Mouse (Mus musculus) hindbrain, embryonic 11.5 days (tissue): ENCODE measurements around the gene Arid1b. TPM values are rescaled to one million over a fixed set of nuclear protein-coding genes. Genes with fewer than 3 reads are reported as not detected.

Experiments
- ATAC-seq: fragments of 200-750 bp; cut with Nextera tagmentation; 2 replicates; pipeline ENCODE4 v1.8.0; 2017; ENCODE audit warnings: mild to moderate bottlenecking, moderate TSS enrichment, moderate library complexity; ENCODE audit not compliant: low FRiP score
- DNase-seq: peaks from one replicate; pipeline ENCODE4 v3.0.0-alpha.2; 2015; ENCODE audit warnings: low spot score
- H3K27ac ChIP-seq: fragments of 300-500 bp; sonication (generic); 2 replicates; pipeline ENCODE4 v1.5.1; 2014; ENCODE audit warnings: mild to moderate bottlenecking, low read depth, low read length
- H3K27me3 ChIP-seq: fragments of 300-500 bp; sonication (generic); 2 replicates; pipeline ENCODE4 v1.6.1; 2014; ENCODE audit warnings: mild to moderate bottlenecking, low read length, moderate library complexity, mixed read lengths; ENCODE audit not compliant: control insufficient read depth, insufficient read depth
- H3K36me3 ChIP-seq: fragments of 300-500 bp; sonication (generic); 2 replicates; pipeline ENCODE4 v1.6.1; 2014; ENCODE audit warnings: mild to moderate bottlenecking, low read length, moderate library complexity, mixed read lengths; ENCODE audit not compliant: control insufficient read depth, insufficient read depth
- H3K4me1 ChIP-seq: fragments of 300-500 bp; sonication (generic); replicated peaks from 2 replicates; pipeline ENCODE4 v1.6.1; 2014; ENCODE audit warnings: low read length, mixed read lengths; ENCODE audit not compliant: control insufficient read depth, insufficient read depth
- H3K4me2 ChIP-seq: fragments of 300-500 bp; sonication (generic); replicated peaks from 2 replicates; pipeline ENCODE4 v1.6.1; 2014; ENCODE audit warnings: mild to moderate bottlenecking, low read depth, low read length
- H3K4me3 ChIP-seq: fragments of 300-500 bp; sonication (generic); 2 replicates; pipeline ENCODE4 v1.5.1; 2014; ENCODE audit warnings: low read depth, low read length
- H3K9ac ChIP-seq: fragments of 300-500 bp; sonication (generic); 2 replicates; pipeline ENCODE4 v1.6.1; 2014; ENCODE audit warnings: low read depth, low read length
- H3K9me3 ChIP-seq: fragments of 300-500 bp; sonication (generic); 2 replicates; pipeline ENCODE4 v1.6.1; 2016; ENCODE audit warnings: low read length; ENCODE audit not compliant: control insufficient read depth
- WGBS: fragments of 180-500 bp; shearing (Covaris S2); extraction: QIAGEN DNeasy Blood & Tissue Kit; methylation state at CpG from one replicate; pipeline ENCODE4 v1.1.7; 2014; 5-methylcytosine and 5-hydroxymethylcytosine counted together
- polyA plus RNA-seq: library from polyadenylated mRNA; unstranded; fragments of >200 nt; fragmentation: Nextera tagmentation; extraction: Ambion mirVana; gene quantifications from 2 replicates; pipeline ENCODE4 v1.2.1, GENCODE M21; 2014

The Arid1b gene
- polyA plus RNA-seq, 1 experiment from 2014 or later = 18.6 TPM

DNA sequence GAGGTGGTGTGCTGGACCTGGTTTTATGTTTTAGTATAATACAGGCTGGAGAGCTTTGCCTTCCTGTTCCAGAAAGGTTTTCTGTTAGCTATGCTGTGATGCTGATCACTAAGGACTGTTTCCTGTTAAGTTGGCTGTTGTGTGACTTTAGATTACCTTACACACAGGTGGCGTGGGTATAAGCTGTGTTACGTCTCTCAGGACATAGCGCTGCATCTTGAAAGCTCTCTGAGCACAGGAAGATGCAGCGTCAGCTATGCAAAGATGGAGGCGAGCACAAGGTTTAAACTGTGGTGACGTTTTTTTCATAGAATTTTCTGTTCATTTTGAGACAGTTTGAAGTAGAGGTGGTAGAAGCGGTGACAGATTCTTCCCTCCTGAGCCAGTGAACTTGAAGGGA lies 174.5 kb downstream of the Arid1b start:
- no peak overlapping the region for H3K27ac ChIP-seq
- 91% methylated on average over 7 of the region's 7 CpGs for WGBS
- ATAC-seq (no peak), DNase-seq (no peak)
- H3K27me3 ChIP-seq = no peaks in the 10 kb centered on the region
- H3K9ac ChIP-seq = no peak overlapping the region
- no peak overlapping the region for H3K4me2 ChIP-seq
- H3K4me1 ChIP-seq = no peaks in the 10 kb centered on the region
- no peak overlapping the region for H3K4me3 ChIP-seq
- no peaks in the 10 kb centered on the region for H3K36me3 ChIP-seq
- no peaks in the 10 kb centered on the region for H3K9me3 ChIP-seq

DNA sequence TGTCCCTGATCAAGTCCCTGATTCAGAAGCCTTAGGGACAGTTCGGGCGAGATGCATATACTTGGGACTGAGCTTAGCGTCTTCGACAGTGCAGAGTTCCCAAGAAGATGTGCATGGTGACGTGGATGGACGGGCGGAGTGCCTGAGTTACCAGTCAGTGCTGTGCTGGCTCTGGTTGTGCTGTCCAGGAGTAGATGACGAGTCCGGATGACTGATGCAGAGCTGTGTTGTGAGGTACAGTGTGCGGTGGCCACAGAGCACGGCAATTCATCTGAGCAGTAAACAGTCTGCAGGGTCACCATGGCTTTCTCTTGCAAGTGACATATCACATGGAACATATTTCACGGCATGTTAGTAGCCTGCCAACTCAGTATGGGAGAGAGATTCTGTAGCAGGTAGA lies 176.2 kb downstream of the Arid1b start:
- Histone ChIP-seq H3K9ac (no peak overlapping the region), H3K4me2 (no peak overlapping the region), H3K27ac (no peak overlapping the region), H3K36me3 (no peaks in the 10 kb centered on the region), H3K4me3 (no peak overlapping the region), H3K27me3 (no peaks in the 10 kb centered on the region), H3K4me1 (no peaks in the 10 kb centered on the region), H3K9me3 (no peaks in the 10 kb centered on the region)
- DNase-seq = no peak
- no peak for ATAC-seq
- 93% methylated on average over 12 of the region's 12 CpGs for WGBS

DNA sequence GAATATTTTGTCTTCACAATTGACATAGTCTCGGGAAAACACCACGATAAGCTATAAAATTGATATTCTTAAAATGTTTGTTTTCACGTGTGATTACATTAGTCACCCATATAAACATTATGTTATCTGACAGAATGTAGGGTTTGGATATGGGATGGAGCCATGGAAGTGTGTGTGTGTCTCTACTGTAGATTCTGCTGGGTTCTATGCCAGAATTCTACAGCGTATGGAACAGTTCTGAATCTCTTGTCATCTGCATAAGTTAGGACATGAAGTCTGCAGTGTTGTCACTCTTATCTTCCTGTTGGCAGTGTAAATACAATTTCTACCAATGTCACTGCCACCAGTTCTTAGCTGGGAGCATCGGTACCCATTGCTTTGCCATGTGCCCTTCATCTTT lies 177.3 kb downstream of the Arid1b start:
- H3K9me3 ChIP-seq = no peaks in the 10 kb centered on the region
- 94% methylated on average over 5 of the region's 5 CpGs for WGBS
- no peak overlapping the region for H3K4me2 ChIP-seq
- H3K36me3 ChIP-seq = no peaks in the 10 kb centered on the region
- DNase-seq (no peak), ATAC-seq (no peak)
- no peaks in the 10 kb centered on the region for H3K4me1 ChIP-seq
- no peak overlapping the region for H3K4me3 ChIP-seq
- no peak overlapping the region for H3K27ac ChIP-seq
- H3K9ac ChIP-seq = no peak overlapping the region
- no peaks in the 10 kb centered on the region for H3K27me3 ChIP-seq

DNA sequence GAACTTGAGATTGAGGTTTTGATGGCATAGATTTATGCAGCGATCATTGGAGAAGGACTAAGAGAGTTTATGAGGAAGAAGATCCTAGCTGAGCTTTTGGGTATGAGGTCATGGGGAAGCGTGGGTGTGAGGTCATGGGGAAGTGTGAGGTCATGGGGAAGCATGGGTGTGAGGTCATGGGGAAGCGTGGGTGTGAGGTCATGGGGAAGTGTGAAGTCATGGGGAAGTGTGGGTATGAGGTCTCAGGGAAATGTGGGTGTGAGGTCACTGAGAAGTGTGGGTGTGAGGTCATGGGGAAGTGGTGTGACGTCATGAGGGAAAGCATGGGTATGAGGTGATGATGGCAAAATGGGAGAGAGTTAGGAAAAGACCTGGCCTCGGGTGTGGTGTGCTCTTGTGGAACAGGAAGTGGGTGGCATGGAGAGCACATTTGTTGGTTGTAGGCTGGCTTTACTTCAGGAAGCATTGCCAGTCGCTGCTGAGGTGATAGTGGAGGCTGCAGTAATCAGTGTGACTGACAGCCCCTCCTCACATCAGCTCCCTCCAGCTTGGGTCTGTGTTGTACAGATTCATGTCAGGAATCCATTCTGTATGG lies 180.4 kb downstream of the Arid1b start:
- ATAC-seq = no peak
- no peaks in the 10 kb centered on the region for H3K9me3 ChIP-seq

DNA sequence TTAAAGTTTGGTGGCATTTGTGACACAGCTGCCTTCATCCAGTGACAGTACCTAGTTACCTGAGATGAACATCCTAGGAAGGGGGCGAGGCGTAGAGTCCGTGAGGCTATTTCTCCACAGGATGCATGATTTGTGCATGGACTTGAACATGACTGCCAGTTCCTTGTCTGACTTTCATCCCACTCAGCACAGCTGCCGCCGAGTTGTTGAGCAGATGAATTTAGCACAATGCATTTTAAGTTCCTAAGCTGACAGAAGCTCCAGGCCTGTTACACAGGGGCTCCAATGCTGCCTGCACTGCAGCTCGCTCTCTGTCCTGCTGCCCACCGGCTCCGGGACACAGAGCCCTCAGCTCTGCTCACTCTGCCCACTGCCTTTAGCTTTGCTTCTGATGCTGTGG lies 181.4 kb downstream of the Arid1b start:
- H3K27me3 ChIP-seq = no peaks in the 10 kb centered on the region
- no peaks in the 10 kb centered on the region for H3K9me3 ChIP-seq
- H3K36me3 ChIP-seq = no peaks in the 10 kb centered on the region
- H3K27ac ChIP-seq = no peak overlapping the region
- no peak for DNase-seq
- 88% methylated on average over 8 of the region's 8 CpGs for WGBS
- H3K9ac ChIP-seq = no peak overlapping the region
- no peak overlapping the region for H3K4me2 ChIP-seq
- no peaks in the 10 kb centered on the region for H3K4me1 ChIP-seq
- no peak overlapping the region for H3K4me3 ChIP-seq
- no peak for ATAC-seq

More for the DNA sequence above, 180.4 kb downstream of the Arid1b start:
- Histone ChIP-seq H3K36me3 (no peaks in the 10 kb centered on the region), H3K27me3 (no peaks in the 10 kb centered on the region), H3K27ac (no peak overlapping the region), H3K4me1 (no peaks in the 10 kb centered on the region), H3K9ac (no peak overlapping the region), H3K4me3 (no peak overlapping the region), H3K4me2 (no peak overlapping the region)
- WGBS = 88% methylated on average over 6 of the region's 6 CpGs
- no peak for DNase-seq

DNA sequence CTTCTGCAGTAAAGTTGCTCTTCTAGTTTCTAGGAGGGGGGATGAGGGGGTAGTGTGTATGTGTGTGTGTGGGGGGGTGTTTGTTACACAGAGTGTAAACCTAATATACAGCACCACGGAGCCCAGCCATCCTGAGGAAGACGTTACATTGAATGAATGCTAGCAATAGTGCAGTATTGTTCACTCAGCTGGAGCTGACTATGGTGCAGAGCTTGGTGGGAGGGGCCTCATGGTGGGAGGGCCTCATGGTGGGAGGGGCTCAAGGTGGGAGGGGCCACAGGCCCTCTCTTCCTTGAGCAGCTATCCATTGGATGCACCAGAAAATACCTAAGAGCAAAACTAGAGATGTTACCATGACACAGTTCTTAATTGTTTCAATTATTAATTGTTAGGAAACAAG lies 182.2 kb downstream of the Arid1b start:
- Histone ChIP-seq H3K27ac (no peak overlapping the region), H3K4me2 (no peak overlapping the region), H3K9ac (no peak overlapping the region), H3K4me1 (no peaks in the 10 kb centered on the region), H3K27me3 (no peaks in the 10 kb centered on the region), H3K36me3 (no peaks in the 10 kb centered on the region), H3K9me3 (no peaks in the 10 kb centered on the region), H3K4me3 (no peak overlapping the region)
- DNase-seq = no peak
- WGBS = 70% methylated on average over 2 of the region's 2 CpGs
- ATAC-seq = no peak

DNA sequence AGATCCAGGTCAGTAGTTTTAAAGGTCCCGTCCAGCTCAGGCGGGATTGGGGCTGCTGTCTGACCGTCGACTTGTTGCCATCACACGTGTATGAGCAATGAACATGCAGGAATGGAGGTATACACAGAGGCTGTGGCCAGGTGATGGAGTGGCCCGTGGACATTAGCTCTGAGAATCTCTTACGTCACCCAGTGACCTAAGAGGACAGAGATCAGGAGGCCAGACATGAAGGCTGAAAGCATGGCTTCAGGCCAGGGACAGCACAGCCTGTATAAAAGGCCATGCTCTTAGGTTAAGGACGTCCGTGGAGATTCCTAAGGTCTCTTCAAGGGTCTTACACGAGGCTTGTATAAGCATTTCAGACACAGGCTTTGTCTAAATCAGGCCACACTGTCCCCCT lies 184.4 kb downstream of the Arid1b start:
- H3K9ac ChIP-seq = no peak overlapping the region
- no peak overlapping the region for H3K4me3 ChIP-seq

DNA sequence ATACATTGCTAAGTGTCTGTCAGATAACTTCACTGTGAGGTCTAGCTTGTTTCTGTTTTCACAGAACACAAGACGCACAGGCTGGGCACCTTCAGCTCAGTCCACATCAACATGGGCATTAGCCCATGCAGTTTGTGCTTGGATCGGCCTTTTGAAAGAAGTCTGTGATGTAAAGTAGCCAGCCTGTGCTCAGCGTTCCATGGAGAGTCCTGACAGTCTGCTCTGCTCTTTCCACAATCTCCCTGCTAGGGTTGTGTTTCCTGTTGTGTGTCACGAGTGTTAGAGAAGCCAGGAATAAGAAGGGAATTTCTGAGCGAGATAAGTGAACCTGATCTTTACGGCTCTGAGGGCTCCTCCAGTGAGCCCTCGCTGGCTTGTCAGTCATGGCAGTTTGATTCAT lies 184.9 kb downstream of the Arid1b start:
- Histone ChIP-seq H3K4me2 (no peak overlapping the region), H3K4me3 (no peak overlapping the region), H3K9ac (no peak overlapping the region), H3K9me3 (no peaks in the 10 kb centered on the region), H3K27me3 (no peaks in the 10 kb centered on the region), H3K36me3 (no peaks in the 10 kb centered on the region), H3K4me1 (no peaks in the 10 kb centered on the region), H3K27ac (no peak overlapping the region)
- WGBS = 70% methylated on average over 7 of the region's 7 CpGs
- no peak for DNase-seq
- no peak for ATAC-seq

More for the DNA sequence above, 184.4 kb downstream of the Arid1b start:
- Histone ChIP-seq H3K4me1 (no peaks in the 10 kb centered on the region), H3K27me3 (no peaks in the 10 kb centered on the region), H3K4me2 (no peak overlapping the region), H3K9me3 (no peaks in the 10 kb centered on the region), H3K27ac (no peak overlapping the region), H3K36me3 (no peaks in the 10 kb centered on the region)
- ATAC-seq = no peak
- WGBS = 85% methylated on average over 10 of the region's 10 CpGs
- no peak for DNase-seq

DNA sequence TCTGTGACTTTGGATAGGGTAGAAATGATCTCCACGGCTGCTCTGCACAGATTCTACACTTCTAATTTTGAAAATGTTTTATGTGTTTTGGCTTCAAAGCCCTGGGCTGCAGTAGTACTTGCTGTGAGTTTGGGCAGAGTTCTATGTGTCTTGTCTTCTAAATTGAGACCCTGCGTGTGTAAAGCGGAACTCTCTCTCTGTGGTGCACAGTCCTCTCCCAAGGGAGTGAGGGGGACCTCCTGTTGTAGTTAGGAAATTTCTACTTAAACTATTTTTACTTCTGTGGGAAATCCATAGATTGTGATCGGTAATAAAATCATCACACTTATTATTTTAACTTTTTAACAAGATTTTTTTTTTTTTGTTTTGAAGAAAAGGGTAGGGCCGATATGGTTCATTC lies 185.3 kb downstream of the Arid1b start:
- ATAC-seq = no peak
- no peak overlapping the region for H3K9ac ChIP-seq
- no peak overlapping the region for H3K27ac ChIP-seq
- H3K4me3 ChIP-seq = no peak overlapping the region
- 90% methylated on average over 5 of the region's 5 CpGs for WGBS
- H3K4me1 ChIP-seq = no peaks in the 10 kb centered on the region
- H3K27me3 ChIP-seq = no peaks in the 10 kb centered on the region
- H3K36me3 ChIP-seq = no peaks in the 10 kb centered on the region
- H3K9me3 ChIP-seq = no peaks in the 10 kb centered on the region
- DNase-seq = no peak
- H3K4me2 ChIP-seq = no peak overlapping the region
